Mouse (Mus musculus): ENCODE measurements at regions not wholly inside any gene's neighbourhood (a gene's known extent, or its start where the extent isn't known, plus 50 kb on each side); places are given as distances from the start of the nearest gene placed in this dataset.

DNA sequence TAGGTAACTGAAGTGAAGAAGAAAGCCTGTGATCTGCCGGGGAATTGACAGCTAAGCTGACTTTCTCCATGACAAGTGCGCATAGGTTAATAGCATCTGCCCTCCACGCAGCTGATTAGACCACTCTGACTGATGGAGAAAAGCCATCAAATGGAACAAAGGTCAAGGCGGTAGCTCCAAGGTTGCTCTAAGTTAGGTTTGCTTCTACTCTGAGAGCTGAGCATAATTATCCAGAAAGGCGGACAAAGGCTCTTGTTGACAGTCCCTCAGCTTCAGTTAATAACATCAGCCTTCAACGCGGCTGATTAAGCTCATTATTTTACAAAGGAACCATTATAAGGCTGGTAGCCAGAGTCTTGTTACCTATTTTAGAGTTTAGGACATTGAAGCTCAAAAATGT lies 54.0 kb upstream of the Enpep start:
- Histone ChIP-seq H3ac (ENCODE audit: control insufficient read depth, insufficient read length, low read depth) (no peak overlapping the region), H3K4me3 (ENCODE audit: insufficient read depth, poor library complexity, severe bottlenecking) (no peak overlapping the region)
- TF ChIP-seq MYOD1 (IDR thresholded peaks at IDR 0.05; ENCODE audit: control insufficient read depth, insufficient read length, low read depth) = no peak
- no peak for TF ChIP-seq USF1 (IDR thresholded peaks at IDR 0.05; ENCODE audit: low read depth)
- no peak for TF ChIP-seq MAX (IDR thresholded peaks at IDR 0.05)
- TF ChIP-seq CTCF (IDR thresholded peaks at IDR 0.05; ENCODE audit: control insufficient read depth, insufficient read depth, insufficient read length) = no peak
- TF ChIP-seq CEBPB (IDR thresholded peaks at IDR 0.05; ENCODE audit: low read depth) = no peak
- TF ChIP-seq MYOG (IDR thresholded peaks at IDR 0.05; ENCODE audit: control insufficient read depth, extremely low read depth, insufficient read length) = no peak
- TF ChIP-seq FOSL1 (IDR thresholded peaks at IDR 0.05; ENCODE audit: insufficient read depth, low read length, poor library complexity, severe bottlenecking) = no peak

DNA sequence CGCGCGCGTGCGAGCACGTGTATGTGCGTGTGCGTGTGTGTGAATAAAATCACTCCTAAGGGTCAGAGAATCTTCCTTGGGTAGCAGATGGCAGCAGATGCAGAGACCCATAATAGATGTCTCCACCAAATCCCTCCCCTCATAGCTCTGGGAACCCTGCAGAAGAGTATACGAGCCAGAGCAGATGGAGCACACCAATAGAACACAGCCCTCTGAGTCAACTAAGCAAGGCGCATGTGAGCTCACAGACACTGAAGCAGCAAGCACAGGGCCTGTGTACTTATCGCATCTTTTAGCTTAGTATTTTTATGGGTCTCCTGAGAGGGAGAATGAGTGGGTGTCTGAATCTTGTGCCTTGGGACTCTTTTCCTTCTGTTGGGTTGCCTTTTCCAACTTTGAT lies 58.0 kb upstream of the Enpep start:
- Histone ChIP-seq H3K79me2 (ENCODE audit: control insufficient read depth, insufficient read depth) (no peaks in the 10 kb centered on the region), H3K27me3 (ENCODE audit: control insufficient read depth, insufficient read depth, insufficient read length) (no peaks in the 10 kb centered on the region), H3K79me3 (ENCODE audit: low read depth) (no peaks in the 10 kb centered on the region), H3K4me3 (ENCODE audit: insufficient read depth, poor library complexity, severe bottlenecking) (no peak overlapping the region), H3ac (ENCODE audit: control insufficient read depth, insufficient read length, low read depth) (no peak overlapping the region), H3K36me3 (ENCODE audit: control insufficient read depth, insufficient read depth) (no peaks in the 10 kb centered on the region)
- TF ChIP-seq MYOG (IDR thresholded peaks at IDR 0.05; ENCODE audit: control insufficient read depth, extremely low read depth, insufficient read length) (no peak), CTCF (IDR thresholded peaks at IDR 0.05; ENCODE audit: control insufficient read depth, insufficient read depth, insufficient read length) (no peak), MAX (IDR thresholded peaks at IDR 0.05) (no peak), MYOD1 (IDR thresholded peaks at IDR 0.05; ENCODE audit: control insufficient read depth, insufficient read length, low read depth) (no peak), CEBPB (IDR thresholded peaks at IDR 0.05; ENCODE audit: low read depth) (no peak), USF1 (IDR thresholded peaks at IDR 0.05; ENCODE audit: low read depth) (no peak), FOSL1 (IDR thresholded peaks at IDR 0.05; ENCODE audit: insufficient read depth, low read length, poor library complexity, severe bottlenecking) (no peak)

More for the DNA sequence above, 54.0 kb upstream of the Enpep start:
- Histone ChIP-seq H3K79me3 (ENCODE audit: low read depth) (no peaks in the 10 kb centered on the region), H3K27me3 (ENCODE audit: control insufficient read depth, insufficient read depth, insufficient read length) (no peaks in the 10 kb centered on the region), H3K79me2 (ENCODE audit: control insufficient read depth, insufficient read depth) (no peaks in the 10 kb centered on the region), H3K36me3 (ENCODE audit: control insufficient read depth, insufficient read depth) (no peaks in the 10 kb centered on the region)

DNA sequence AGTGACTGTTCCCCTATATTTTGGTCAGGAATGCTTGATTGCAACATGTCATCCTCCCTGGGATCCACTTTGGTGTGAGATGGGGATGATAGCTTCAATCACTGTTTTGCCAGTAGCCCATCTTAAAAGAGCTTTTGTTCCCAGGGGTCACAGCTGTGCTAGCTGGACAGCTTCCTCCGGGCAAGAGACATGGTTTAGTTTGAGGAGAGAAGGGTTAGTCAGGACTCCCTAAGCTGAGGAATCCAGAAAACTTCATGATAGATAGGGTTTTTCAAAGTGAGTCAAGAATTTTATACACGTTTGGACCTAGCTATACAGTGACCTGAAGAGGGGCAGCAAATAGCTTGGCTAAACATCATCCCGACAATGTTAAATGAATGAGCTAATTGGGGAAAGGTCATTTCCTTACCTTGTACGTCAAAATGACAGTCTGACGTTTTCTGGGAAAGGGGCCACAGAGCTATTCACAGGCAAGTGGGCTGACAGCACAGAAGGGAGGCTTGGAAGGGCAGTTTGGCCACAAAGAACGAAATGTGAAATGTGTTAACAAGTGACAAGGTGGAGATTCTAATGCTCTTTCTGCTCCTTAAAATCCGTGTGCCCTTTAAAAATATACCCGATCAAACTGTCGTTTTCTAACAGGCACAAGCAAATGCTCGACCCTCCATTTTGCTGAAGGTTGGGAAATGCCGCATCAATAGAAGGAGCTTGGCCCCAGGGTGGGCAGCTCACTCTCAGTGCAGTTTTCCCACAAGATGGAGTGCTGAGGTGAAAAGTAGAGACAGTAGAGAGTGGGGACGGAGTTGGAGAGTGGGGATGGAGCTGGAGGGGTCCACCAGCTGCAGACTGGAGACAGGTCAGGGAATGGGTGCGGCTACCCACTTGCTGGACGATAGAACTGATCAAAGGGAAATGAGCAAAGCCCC lies 59.6 kb upstream of the Enpep start:
- Histone ChIP-seq H3K79me3 (ENCODE audit: low read depth) (no peaks in the 10 kb centered on the region), H3K79me2 (ENCODE audit: control insufficient read depth, insufficient read depth) (no peaks in the 10 kb centered on the region), H3K36me3 (ENCODE audit: control insufficient read depth, insufficient read depth) (no peaks in the 10 kb centered on the region), H3K27me3 (ENCODE audit: control insufficient read depth, insufficient read depth, insufficient read length) (no peaks in the 10 kb centered on the region), H3ac (ENCODE audit: control insufficient read depth, insufficient read length, low read depth) (no peak overlapping the region), H3K4me3 (ENCODE audit: insufficient read depth, poor library complexity, severe bottlenecking) (no peak overlapping the region)
- no peak for TF ChIP-seq CTCF (IDR thresholded peaks at IDR 0.05; ENCODE audit: control insufficient read depth, insufficient read depth, insufficient read length)
- TF ChIP-seq CEBPB (IDR thresholded peaks at IDR 0.05; ENCODE audit: low read depth) = no peak
- no peak for TF ChIP-seq MYOG (IDR thresholded peaks at IDR 0.05; ENCODE audit: control insufficient read depth, extremely low read depth, insufficient read length)
- no peak for TF ChIP-seq MYOD1 (IDR thresholded peaks at IDR 0.05; ENCODE audit: control insufficient read depth, insufficient read length, low read depth)

DNA sequence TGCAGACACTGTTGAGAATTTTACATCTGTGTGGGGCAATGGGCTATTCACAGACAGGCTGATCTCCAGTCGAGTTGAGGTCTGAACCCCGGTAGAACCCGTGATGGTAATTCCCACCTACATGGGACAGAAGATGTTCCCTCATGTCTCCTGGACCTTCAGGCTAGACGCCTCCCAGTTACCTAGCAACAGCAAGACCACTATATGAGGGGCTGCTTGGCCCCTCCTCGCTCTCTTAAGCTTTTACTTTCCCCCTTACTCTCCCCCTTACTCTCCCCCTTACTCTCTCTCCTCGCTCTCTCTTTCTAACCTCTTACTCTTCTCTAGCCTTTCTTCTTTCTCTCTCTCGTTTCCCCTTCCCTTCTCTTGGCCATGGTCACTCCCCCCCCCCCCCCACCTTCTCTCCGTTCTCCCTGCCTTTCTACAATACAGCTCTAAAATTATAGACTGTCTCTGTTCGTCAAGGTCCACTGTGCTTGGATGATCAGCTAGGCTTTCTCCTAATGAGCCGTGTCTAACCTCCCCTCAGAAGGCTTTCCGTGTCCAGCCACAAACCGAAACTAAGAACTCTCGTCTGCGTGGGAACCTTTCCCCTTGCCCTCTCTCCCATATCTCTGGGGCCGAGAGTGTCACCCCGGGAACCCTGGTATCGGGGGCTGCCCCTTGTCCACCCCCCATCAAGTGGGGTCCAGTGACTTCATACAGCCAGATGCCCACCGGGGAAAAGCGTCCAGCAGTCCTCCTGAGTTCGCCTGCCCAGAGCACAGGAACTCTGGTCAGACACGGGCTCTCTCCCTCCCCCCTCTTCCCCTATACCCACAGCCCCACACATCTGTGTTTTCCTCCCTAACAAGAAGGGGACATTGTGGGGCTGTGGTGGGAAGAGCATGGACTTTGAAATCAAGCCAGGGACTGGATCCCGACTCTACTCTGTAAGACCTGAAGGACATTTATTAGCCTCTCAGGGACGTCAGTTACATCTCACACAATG lies 60.6 kb upstream of the Enpep start:
- Histone ChIP-seq H3ac (ENCODE audit: control insufficient read depth, insufficient read length, low read depth) (peak overlapping the region; percentile 23), H3K4me3 (ENCODE audit: insufficient read depth, poor library complexity, severe bottlenecking) (peak overlapping the region; percentile 8)

DNA sequence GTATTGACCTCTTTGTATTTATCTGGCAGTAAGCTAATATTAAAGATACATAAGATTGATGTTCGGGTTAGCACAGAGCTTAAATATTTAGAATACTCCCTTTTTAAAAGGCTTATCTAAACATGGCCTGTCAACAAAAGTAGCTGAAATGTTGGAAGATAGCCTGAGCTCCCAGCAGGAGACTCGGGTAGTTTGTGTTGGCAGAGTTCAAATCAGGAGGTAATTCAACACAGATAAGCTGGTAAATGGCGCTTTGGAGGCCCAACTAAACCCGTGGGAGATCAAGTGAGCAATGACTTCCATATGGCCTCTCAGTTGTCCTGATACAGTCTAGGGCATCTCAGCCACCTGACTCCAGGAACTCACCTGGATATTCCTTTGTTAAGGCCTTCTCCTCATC lies 65.0 kb upstream of the Enpep start:
- H3K79me3 ChIP-seq (ENCODE audit: low read depth) = no peaks in the 10 kb centered on the region
- H3ac ChIP-seq (ENCODE audit: control insufficient read depth, insufficient read length, low read depth) = no peak overlapping the region
- no peak overlapping the region for H3K4me3 ChIP-seq (ENCODE audit: insufficient read depth, poor library complexity, severe bottlenecking)
- no peaks in the 10 kb centered on the region for H3K36me3 ChIP-seq (ENCODE audit: control insufficient read depth, insufficient read depth)
- no peaks in the 10 kb centered on the region for H3K79me2 ChIP-seq (ENCODE audit: control insufficient read depth, insufficient read depth)
- TF ChIP-seq MYOG (IDR thresholded peaks at IDR 0.05; ENCODE audit: control insufficient read depth, extremely low read depth, insufficient read length) (no peak), USF1 (IDR thresholded peaks at IDR 0.05; ENCODE audit: low read depth) (no peak), FOSL1 (IDR thresholded peaks at IDR 0.05; ENCODE audit: insufficient read depth, low read length, poor library complexity, severe bottlenecking) (no peak), MYOD1 (IDR thresholded peaks at IDR 0.05; ENCODE audit: control insufficient read depth, insufficient read length, low read depth) (no peak), CEBPB (IDR thresholded peaks at IDR 0.05; ENCODE audit: low read depth) (no peak), MAX (IDR thresholded peaks at IDR 0.05) (no peak), CTCF (IDR thresholded peaks at IDR 0.05; ENCODE audit: control insufficient read depth, insufficient read depth, insufficient read length) (no peak)
- H3K27me3 ChIP-seq (ENCODE audit: control insufficient read depth, insufficient read depth, insufficient read length) = no peaks in the 10 kb centered on the region

More for the DNA sequence above, 60.6 kb upstream of the Enpep start:
- Histone ChIP-seq H3K79me3 (ENCODE audit: low read depth) (no peaks in the 10 kb centered on the region), H3K79me2 (ENCODE audit: control insufficient read depth, insufficient read depth) (no peaks in the 10 kb centered on the region), H3K27me3 (ENCODE audit: control insufficient read depth, insufficient read depth, insufficient read length) (no peaks in the 10 kb centered on the region), H3K36me3 (ENCODE audit: control insufficient read depth, insufficient read depth) (no peaks in the 10 kb centered on the region)
- no peak for TF ChIP-seq MAX (IDR thresholded peaks at IDR 0.05)
- no peak for TF ChIP-seq CEBPB (IDR thresholded peaks at IDR 0.05; ENCODE audit: low read depth)
- no peak for TF ChIP-seq MYOG (IDR thresholded peaks at IDR 0.05; ENCODE audit: control insufficient read depth, extremely low read depth, insufficient read length)
- no peak for TF ChIP-seq FOSL1 (IDR thresholded peaks at IDR 0.05; ENCODE audit: insufficient read depth, low read length, poor library complexity, severe bottlenecking)
- TF ChIP-seq USF1 (IDR thresholded peaks at IDR 0.05; ENCODE audit: low read depth) = no peak
- no peak for TF ChIP-seq CTCF (IDR thresholded peaks at IDR 0.05; ENCODE audit: control insufficient read depth, insufficient read depth, insufficient read length)
- no peak for TF ChIP-seq MYOD1 (IDR thresholded peaks at IDR 0.05; ENCODE audit: control insufficient read depth, insufficient read length, low read depth)

All from C2C12 (cell line).